Mouse (Mus musculus) skeletal muscle tissue, postnatal 0 days (tissue): ENCODE data around the gene Smpd2. TPM values are rescaled to one million over a fixed set of nuclear protein-coding genes. Genes with fewer than 3 reads are reported as not detected.

ENCODE experiments used
- polyA plus RNA-seq: library from polyadenylated mRNA; unstranded; fragments of >200 nt; fragmentation: Nextera tagmentation; extraction: Ambion mirVana; gene quantifications from 2 replicates; pipeline ENCODE4 v1.2.1, GENCODE M21; 2015

Gene Smpd2
- 25.6 and 27.6 TPM in 2 replicates for polyA plus RNA-seq

DNA sequence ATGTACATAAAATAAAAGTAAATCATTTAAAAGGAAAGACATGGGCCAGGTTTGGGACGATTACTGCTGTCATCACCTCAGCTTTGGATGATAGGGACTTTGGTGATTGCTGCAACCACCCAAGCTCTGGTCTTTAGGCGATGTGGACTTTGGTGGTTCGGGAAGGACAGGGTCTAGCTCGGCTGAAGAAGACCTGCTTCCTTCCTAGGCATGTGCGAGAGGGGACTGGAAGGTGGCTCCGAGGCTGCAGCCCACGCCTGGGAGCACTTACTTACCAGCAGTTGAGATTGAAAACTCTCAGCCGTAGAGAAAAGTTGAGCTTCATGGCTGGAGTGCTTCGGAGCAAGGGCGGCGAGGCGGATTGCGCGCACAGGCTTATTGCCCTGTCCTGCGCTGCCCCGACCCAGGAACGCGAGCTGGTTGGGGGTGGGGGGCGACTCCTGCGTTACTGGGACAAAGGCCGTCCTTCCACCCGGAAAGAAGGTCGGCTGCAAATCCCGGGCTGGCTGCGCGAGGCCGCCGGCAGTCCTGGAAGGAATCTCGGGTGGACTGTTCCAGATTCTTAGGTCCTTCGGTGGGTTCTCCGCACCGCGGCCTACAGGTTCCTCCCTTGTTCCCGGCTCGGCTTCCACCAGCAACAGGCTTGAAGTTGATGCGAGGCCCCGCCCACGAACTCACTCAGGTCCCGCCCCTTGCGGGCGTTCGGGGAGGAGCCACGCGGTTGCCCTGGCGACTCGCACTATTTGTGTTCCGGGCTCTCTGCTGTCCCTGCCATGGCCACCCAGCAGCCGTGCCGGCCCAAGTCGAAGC lies at the start of gene Smpd2, which contains the start of gene Ppil6:
Gene Smpd2, minus strand, starts transcription at position 662 of the 810 bp plus-strand sequence.
Gene Ppil6, plus strand, starts transcription at position 732 of the 810 bp plus-strand sequence.

DNA sequence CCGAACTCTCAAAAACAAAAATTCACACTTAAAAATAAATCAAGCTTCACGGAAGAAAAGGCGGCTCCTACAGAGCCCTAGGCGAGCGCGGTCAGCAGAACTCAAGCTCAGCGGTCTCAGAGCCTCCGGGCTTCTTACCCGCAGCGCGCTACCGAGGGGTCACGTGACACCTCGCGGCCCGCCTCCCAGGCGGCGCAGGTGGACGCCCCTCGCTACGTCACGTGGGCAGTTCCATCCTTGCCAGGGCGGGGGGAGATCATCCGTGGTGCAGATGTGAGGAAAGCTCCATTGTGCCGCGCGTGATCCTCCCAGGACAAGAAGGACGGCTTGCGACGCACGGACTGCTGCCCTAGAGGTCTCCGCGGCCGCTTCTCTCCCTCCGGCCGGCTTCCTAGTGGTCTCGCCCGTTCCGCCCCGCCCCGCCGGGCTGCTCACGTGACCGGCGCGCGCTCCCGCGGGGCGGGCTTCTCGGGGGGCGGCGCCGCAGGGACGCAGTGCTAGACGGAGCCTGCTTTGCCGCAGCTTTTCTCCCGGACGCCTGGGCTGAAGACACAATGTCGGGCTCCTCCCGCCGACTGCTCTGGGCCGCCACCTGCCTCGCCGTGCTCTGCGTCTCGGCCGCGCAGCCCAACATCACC lies 28.9 kb upstream of the Smpd2 start, which contains the start of gene Cd164:
Gene Cd164, plus strand, starts transcription at position 434 of the 638 bp plus-strand sequence.

GRCm38 (mm10) chr10:41476171-41477017 lies 13.8 kb downstream of the Smpd2 start, which contains the start of gene Mical1:
TSS of gene Mical1 (plus strand) at chr10:41476314.

GRCm38 (mm10) chr10:41450137-41450670 lies 40.0 kb downstream of the Smpd2 start, which contains the start of gene Zbtb24:
TSS of gene Zbtb24 (plus strand) at chr10:41450383.

Other genes starting within 250 kb of the Smpd2 start
- 8.2 and 8.7 TPM in 2 replicates for gene Fig4, start 187.1 kb downstream of the Smpd2 start, polyA plus RNA-seq
- not detected in 2 replicates for gene Ak9, start 186.4 kb downstream of the Smpd2 start, polyA plus RNA-seq
- gene Zbtb24, start 40.0 kb downstream of the Smpd2 start, polyA plus RNA-seq = 6.6 and 7.2 TPM in 2 replicates
- 14.9 and 16.0 TPM in 2 replicates for gene Mical1, start 14.1 kb downstream of the Smpd2 start, polyA plus RNA-seq
- 0.37 and 0.63 TPM in 2 replicates for gene Ppil6, start 70 bp upstream of the Smpd2 start, polyA plus RNA-seq
- 170 and 184 TPM in 2 replicates for gene Cd164, start 29.0 kb upstream of the Smpd2 start, polyA plus RNA-seq
- gene Ccdc162, start 226.3 kb upstream of the Smpd2 start, polyA plus RNA-seq = 3.4 and 4.9 TPM in 2 replicates